Mouse (Mus musculus) CD4-positive helper T cell, adult 2 months (primary cell): ENCODE results near the gene Tgif1.

Experiments
- DNase-seq: peaks from one replicate; pipeline ENCODE4 v3.0.0-alpha.2; 2012; ENCODE audit warnings: low read depth, missing footprints, low spot score

The Tgif1 gene

DNA sequence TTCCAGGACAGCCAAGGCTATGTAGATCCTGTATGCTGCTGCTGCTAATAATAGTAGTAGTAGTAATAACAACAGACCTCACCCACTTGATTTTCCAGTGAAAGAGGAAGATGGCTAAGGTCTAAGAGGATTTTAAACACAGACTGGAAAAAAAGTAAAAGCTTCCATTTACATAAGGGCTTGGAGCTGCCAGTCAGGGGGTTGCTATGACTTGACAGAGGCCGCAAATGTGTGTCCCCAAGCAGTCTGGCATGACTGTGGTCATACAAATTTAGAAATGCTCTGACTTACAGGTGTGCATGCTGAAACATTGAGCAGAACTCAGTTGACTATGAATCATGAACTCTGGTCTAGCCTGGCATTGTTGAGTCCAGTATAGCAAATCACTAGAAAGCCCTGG, 45.5 kb downstream of the Tgif1 start:
- DNase-seq = no peak

GRCm38 (mm10) chr17:70806600-70806999, 46.7 kb downstream of the Tgif1 start:
- DNase-seq = no peak

DNA sequence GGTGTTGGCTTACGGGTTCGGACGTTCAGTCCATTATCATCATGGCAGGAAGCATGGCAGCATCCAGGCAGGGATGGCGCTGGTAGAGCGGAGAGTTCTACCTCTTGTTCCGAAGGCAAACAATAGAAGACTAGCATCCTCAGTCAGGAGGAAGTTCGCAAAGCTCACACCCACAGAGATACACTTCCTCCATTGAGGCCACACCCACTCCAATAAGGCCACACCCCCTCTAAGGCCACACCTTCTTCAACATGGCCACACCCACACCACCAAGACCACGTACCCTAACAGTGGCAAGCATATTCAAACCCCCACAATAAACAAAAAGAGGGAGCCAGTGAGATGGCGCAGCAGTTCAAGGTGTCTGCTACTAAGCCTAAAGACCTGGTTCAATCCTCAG, 47.5 kb downstream of the Tgif1 start:
- no peak for DNase-seq

- DNase-seq = no peak
Observed at GRCm38 (mm10) chr17:70802022-70802421, 51.3 kb downstream of the Tgif1 start.

- no peak for DNase-seq
Observed at GRCm38 (mm10) chr17:70799266-70799665, 54.1 kb downstream of the Tgif1 start.

DNA sequence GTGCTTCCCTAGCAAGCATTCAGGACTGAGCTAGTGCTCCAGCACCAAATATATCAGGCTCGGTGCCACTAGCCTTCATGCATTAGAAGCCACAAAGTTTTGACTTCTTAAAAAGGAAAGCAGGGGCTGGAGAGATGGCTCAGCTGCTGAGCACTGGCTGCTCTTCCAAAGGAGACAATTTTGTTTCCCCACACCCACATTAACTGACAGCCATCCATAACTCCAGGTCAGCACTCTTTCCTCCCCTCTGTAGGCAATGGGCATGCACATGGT, 55.6 kb downstream of the Tgif1 start:
- DNase-seq = no peak

DNA sequence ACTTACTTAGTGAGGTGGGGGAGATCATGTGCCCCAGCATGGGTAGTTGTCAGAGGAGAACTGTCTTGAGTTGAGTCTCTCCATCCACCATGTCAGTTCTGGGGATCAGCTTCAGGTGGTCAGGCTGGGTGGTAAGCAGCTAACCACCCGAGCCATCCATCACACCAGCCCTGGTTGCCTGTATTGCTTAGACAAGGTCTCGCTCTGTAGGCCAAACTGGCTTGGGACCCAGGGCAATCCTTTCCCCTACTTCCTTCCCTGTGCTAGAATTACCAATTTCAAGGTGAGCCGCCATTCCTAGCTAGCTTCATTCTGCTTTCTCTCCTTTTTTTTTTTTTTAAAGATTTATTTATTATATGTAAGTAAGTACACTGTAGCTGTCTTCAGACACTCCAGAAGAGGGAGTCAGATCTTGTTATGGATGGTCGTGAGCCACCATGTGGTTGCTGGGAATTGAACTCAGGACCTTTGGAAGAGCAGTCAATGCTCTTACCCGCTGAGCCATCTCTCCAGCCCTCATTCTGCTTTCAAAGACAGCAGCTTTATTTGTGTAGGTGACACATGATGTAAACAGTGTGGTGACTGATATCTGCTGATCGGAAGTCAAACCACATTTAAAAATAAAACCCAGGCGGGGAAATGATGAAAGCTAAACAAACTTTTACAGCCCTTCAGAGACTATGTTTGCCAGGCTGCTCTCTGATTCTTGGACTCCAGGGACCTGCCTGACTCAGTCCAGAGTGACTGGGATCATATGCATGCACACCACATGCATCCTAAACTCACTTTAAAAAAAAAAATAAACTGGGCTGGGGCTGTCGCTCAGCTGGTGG, 56.2 kb downstream of the Tgif1 start:
- peak; percentile 34 for DNase-seq

- DNase-seq = no peak
Observed at GRCm38 (mm10) chr17:70795196-70795595, 58.1 kb downstream of the Tgif1 start.

DNA sequence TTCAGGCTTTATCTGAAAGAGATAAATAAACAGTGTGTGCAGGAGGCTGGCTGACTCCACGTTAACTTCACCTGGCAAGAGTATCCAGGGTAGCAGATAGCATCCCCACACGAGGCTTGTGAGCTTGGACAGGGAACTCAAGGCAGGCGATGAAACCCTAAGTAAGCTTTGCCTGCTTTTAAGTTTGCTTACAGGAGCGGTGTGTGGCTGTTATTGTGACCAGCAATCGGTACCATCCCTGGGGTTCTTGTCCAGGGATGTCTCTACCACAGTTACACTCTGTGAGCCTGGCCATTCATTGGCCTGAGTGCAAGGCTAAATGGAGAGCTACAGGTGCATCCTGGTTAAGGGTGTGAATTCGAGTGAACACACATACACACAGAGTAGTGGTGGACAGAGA, 58.6 kb downstream of the Tgif1 start:
- no peak for DNase-seq

GRCm38 (mm10) chr17:70794291-70794690, 59.1 kb downstream of the Tgif1 start:
- no peak for DNase-seq
